Mouse (Mus musculus): ENCODE measurements around the gene Cuedc1.

GRCm38 (mm10) chr11:88083699-88084098, 14.2 kb upstream of the Cuedc1 start:
- TF ChIP-seq POLR2A (IDR thresholded peaks at IDR 0.05; ENCODE audit: borderline replicate concordance, extremely low read depth, insufficient read depth, insufficient read length, poor library complexity, severe bottlenecking): no peak
- no peak for TF ChIP-seq CTCF (IDR thresholded peaks at IDR 0.05; ENCODE audit: borderline replicate concordance, extremely low read depth, insufficient read depth, insufficient read length)

Measured in brain, embryonic 14.5 days (tissue).